Mouse (Mus musculus) lung, postnatal 25 days (tissue): ENCODE results near the gene Rbfox1.
A peak's percentile ranks its signal among the peaks of the same experiment; 100 is the strongest.

Source experiments
- DNase-seq: peaks from one replicate; pipeline ENCODE4 v3.0.0; 2022; ENCODE audit warnings: low spot score

Rbfox1 gene

GRCm38 (mm10) chr16:6835051-6835450 lies 949.9 kb downstream of the Rbfox1 start:
- DNase-seq, result no peak

DNA sequence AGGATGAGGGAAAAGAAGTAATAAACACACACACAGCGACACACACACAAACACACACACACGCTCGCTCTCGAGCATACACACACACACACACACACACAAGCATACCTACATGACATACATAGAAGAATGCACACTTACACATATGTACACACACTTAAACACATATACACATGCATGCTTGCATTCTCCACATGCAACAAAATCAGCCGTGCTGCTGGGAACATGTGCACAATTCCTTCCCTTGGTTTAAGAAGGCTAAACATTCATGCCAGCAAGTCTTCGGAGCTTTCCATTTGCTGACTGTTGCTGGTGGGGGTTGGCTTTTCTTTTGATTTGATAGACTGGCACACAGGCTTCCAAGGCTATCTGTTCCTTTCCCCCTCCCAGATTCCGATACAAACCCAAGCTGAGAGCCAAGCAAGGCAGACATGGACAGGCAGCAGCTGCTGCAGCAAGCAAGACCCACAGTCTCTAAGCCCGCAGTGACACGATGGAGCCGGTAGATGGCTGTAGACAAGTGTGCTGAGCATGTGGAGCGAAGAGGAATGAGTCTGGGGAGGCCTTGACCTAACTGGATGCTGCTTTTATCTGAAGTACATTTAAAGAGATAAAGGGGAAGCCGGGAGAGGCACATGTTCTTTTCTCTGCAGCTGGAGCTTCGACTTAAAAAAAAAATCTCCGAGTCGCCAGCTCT lies 954.3 kb downstream of the Rbfox1 start:
- peak; percentile 51 for DNase-seq

DNA sequence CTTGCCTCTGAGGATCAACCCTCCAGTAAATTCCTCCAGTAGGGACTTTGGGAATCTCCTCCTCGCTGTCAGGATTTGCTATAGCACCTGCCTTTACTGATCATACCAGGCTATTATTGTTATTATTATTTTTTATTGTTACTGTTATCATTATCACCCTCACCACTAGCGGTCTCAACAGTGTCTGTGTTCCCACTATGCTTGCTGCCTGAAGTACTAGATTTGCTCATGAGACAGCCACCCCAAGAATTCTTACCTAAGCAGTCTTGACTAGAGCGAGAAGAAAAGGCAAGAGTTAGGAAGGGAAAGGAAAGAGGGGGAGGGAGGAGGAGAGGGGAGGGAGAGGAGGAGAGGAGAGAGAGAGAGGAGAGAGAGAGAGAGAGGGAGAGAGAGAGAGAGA lies 954.9 kb downstream of the Rbfox1 start:
- no peak for DNase-seq

DNA sequence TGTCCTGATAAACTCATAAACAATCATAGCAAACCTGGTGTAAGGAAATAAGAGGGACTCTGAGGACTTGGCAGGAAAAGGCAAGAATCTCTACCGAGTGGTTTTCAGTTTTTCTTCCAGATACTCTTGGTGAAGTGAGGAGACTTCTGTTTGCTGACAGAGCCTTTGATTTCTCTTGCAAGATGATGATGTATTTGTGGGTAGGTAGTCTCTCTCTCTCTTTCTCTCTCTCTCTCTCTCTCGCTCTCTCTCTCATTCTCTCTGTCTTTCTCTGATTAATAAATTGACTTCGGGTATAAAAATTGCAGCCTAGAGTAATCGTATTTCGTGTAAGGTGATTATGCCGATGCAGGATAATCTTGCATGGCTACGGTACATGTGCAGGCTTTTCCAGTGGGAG lies 955.3 kb downstream of the Rbfox1 start:
- DNase-seq, result no peak

DNA sequence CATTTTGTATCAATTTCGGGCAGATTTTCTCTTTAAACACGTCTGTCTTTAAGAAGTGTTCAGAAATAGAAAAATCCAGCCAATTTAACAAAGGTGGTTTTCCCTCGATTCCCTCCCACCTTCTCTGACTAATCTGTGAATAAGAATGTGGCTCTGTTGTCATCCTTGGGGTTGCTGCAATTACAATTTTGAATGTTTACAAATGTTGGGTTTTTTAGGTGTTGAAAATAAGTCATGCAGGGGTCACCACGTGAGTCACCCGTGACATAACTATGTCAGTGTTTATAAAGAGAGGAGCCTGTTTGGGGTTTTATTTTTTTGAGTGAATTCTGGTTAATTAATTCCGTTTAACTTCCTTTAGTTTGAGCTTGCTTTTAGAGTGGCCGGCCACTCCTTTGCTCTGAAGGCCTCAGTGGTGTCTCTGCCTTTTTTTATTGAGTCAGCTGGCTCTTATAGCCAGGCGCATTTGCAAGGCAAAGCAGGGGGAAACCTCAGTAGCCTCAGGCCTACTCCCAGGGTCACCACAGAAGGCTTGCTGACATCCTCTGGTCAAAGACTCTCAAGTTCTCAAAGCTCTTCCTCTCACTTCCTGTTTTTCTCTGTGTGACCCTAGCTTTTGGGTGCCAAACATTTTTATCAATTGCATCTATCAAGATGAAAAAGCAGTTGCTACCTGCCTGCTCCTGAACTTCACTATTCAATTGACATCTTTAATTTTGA lies 957.1 kb downstream of the Rbfox1 start:
- DNase-seq, result no peak

- DNase-seq, result no peak
Measured at GRCm38 (mm10) chr16:6844659-6845058, 959.5 kb downstream of the Rbfox1 start.

DNA sequence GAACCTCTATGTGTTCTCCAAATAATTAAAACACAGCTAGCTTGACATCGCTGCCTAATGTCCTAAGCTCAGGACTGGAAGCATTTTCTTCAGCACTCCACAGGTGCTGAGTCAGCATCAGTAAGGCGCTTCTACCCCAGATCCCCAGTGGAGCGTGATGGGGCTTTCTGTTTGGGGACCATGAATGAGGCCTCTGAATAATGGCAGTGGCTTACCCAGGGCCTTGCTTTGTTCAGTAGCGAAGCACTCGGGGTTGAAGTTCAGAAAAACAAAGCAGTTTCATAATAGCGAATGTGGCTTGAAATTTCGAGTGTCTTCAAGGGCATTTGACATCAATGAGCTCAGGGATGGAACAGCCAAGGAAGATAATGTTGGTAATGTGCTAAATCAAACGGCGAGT lies 966.2 kb downstream of the Rbfox1 start:
- no peak for DNase-seq

GRCm38 (mm10) chr16:6853796-6854195 lies 968.6 kb downstream of the Rbfox1 start:
- DNase-seq, result no peak

DNA sequence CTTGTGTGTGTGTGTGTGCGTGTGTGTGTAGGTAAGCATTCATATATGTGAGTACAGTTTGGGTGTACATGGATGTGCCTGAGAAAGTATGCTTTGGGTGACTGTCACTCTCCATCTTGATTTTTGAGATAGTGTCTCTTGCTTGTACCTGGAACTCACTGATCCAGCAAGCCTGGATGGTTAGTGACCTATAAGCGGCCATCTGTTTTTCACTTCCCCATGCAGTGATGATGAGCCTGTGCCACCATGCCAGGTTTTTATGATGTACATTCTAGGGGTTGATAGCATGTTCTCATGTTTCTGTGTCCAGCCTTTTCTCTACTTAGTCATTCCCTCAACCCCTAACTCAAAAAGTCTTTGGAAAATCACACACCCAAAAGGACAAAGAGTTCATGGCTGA lies 976.5 kb downstream of the Rbfox1 start:
- no peak for DNase-seq

DNA sequence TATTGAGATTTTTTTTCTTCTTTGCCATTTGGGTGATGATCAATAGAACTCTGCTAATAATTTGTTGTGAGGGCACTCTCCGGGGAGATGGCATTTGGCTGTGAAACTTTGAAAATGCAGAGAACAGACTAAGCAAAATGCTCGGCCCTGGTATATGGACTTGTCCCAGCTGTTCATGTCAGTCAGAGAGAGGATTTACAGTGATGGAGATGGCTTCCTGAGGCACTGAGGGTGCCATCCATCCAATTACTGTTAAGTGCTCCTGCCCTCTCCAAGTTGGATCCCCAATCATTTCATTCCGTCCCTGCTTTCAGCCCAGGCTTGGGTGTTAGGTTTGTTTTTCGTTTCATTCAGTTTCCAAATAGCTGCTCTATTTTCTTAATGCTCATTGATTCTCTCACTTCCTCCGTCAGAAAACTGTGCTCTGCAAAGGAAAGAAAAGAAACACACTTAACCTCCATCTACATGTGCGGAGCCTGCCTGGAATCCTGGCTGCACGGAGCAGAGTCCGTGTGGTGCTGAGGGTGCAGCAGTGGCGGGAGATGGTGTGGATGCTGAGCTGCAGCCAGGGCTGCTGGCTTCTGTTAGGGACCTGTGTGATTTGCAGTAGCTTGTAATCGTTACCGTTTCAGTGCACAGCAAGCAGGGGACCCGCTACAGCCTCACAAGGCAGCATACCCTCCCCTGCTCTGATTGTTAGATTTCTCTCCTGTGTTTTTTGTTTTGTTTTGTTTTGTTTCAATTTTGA lies 997.7 kb downstream of the Rbfox1 start:
- DNase-seq, result no peak

DNA sequence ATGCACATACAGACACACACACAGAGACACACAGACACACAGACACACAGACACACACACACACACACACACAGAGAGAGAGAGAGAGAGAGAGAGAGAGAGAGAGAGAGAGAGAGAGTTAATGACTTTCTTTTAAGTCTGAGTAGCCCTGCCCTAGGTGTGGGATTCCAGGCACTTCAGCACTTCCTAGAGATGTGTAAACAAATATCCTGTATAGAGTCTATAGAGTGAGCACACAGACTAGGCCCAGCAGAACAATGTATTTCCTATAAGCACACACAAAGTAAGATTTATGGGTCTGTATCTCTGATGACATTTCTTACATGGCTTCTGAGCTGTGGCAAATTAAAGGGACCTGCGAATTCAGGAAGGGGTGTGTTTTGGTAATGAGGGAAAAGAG lies 998.6 kb downstream of the Rbfox1 start:
- no peak for DNase-seq

DNA sequence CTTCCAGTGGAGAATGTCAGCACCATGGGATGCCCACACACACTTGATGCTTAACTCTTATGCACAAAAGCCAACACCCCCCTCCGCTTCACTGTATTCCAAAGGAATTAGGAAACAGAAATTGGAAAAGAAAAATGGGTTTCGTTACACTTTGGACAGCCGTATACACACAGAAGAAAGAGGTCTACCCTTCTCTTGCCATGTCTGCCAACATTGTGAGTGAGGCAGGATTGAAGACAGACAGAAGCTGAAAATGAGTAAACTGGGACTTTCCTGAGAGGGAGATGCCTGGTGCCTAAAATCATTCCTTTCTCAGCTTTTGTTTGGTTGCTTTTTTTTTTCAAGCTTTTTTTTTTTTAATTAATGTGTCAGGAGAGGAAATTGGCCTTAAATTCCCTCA lies 1000.5 kb downstream of the Rbfox1 start:
- peak; percentile 10 for DNase-seq

DNA sequence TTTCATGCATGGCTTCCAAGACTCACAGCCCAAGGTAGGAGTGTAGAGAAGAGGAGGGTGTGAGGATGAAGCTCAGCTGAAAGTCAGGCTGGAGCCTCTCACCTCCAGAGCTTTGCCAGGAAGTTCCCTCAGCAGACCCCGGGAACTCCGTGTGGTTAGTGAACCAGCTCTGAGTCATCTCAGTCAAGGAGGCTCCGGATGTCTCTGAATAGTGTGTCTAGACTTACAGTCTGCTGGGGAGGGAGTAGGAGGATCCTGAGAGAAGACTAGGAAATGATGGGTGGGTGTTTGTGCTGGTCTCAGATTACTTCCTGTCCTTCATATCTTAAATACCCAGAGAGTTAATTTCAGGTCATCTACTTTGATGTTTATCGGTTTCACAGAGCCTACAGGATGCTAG lies 1004.1 kb downstream of the Rbfox1 start:
- peak; percentile 46 for DNase-seq

- DNase-seq, result no peak
Measured at GRCm38 (mm10) chr16:6897734-6898133, 1012.6 kb downstream of the Rbfox1 start.

DNA sequence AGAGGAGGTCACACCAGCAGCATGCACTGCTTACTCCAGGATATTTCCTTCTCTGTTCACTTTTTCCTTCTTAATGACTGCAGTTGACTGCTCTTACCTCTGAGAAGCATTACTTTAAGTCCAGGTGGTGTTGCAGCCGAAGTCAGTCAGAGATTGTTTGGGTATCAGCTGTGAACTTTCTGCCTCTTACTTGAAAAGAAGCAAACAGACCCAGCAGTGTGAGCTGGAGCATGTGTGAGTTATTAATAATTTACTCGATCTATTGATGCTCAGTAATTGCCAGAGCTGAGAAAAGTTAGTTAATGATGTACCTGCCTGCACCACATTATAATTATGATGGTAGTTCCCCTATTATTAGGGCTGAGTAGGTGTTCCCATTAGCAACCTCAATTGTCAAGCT lies 1014.9 kb downstream of the Rbfox1 start:
- DNase-seq, result no peak

- DNase-seq, result no peak
Measured at GRCm38 (mm10) chr16:6904984-6905383, 1019.8 kb downstream of the Rbfox1 start.

DNA sequence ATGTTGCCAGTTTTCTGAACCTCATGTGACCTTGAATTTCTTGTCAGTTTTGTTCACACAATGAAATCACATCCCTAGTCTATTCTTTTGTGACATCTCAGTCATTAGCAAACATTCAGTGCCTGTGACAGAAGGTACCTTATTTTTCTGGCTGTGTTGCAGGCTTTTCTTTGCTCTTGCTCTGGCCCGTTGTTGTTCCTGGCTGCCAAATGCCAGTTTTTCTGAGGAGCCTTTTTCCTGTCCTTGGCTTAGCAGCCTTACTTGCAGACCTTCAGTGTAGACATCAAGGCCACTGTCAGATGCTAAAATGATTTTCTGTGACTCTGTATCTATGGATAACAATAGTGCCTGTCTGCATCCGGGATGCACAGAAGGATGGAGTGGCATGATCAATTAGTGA lies 1020.8 kb downstream of the Rbfox1 start:
- DNase-seq, result no peak

- peak; percentile 10 for DNase-seq
Measured at GRCm38 (mm10) chr16:6907550-6907949, 1022.4 kb downstream of the Rbfox1 start.

DNA sequence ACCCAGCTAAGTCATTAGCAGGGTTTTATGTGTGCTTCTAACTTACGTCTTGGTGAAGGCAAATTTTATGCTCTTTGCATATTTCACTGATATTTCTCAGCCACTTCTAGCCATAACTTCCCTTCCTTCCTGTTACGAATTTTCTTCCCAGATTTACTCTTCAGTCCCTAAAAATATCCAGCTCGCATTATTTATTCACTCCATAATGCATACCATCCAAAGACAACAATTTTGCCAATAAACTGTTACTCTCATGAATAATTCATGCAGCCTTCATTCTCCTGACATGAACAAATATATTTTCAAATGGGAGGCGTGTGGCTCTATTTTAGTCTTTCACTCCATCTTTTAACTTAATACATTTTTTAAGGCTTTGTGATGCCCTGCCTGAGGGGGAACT lies 1029.4 kb downstream of the Rbfox1 start:
- no peak for DNase-seq

DNA sequence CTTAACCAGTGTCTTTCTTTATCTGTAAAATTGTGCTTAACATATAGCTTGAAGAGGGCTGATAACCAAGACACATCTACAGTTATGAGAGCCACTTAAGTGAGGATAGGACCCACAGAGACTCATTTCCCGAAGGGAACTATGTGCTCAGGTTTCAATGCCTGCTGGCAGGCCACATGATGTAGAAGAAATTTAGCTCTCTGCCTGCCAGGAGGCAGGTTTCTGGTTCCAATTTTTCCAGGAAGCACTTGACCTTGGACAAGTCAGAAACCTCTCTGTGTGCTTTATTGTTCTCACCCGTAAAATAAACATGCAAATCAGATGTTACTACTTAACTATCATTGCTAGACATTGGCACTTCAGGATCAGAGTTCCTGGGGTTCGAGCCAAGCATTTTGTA lies 1033.5 kb downstream of the Rbfox1 start:
- no peak for DNase-seq

- no peak for DNase-seq
Measured at GRCm38 (mm10) chr16:6919681-6920080, 1034.5 kb downstream of the Rbfox1 start.

- DNase-seq, result no peak
Measured at GRCm38 (mm10) chr16:6927661-6928060, 1042.5 kb downstream of the Rbfox1 start.

- no peak for DNase-seq
Measured at GRCm38 (mm10) chr16:6930795-6931194, 1045.6 kb downstream of the Rbfox1 start.
